Mouse (Mus musculus) G1E (cell line): ENCODE data around the gene Fblim1. TPM values are rescaled to one million over a fixed set of nuclear protein-coding genes. Genes with fewer than 3 reads are reported as not detected.
A peak's percentile ranks its signal among the peaks of the same experiment; 100 is the strongest.

ENCODE experiments used
- ATAC-seq: 2 replicates; pipeline ENCODE4 v1.8.0; 2016; ENCODE audit warnings: mild to moderate bottlenecking; ENCODE audit not compliant: insufficient number of reproducible peaks, poor library complexity, low FRiP score, severe bottlenecking; ENCODE audit errors: extremely low read depth
- DNase-seq: peaks from one replicate; pipeline ENCODE4 v3.0.0; 2012; ENCODE audit warnings: low spot score
- H3K27me3 ChIP-seq: 2 replicates; pipeline ENCODE4 v1.6.1; 2012; ENCODE audit warnings: mild to moderate bottlenecking, low read length, inconsistent platforms; ENCODE audit not compliant: insufficient read depth
- H3K36me3 ChIP-seq: replicated peaks from 2 replicates; pipeline ENCODE3; 2012; ENCODE audit warnings: mild to moderate bottlenecking, inconsistent platforms
- H3K4me1 ChIP-seq: 2 replicates; pipeline ENCODE4 v1.6.1; 2012; ENCODE audit warnings: low read depth, low read length, inconsistent platforms, mixed read lengths; ENCODE audit not compliant: insufficient read depth
- H3K4me3 ChIP-seq: 2 replicates; pipeline ENCODE4 v1.5.1; 2012; ENCODE audit warnings: low read depth, mild to moderate bottlenecking, inconsistent platforms, low read length, moderate library complexity, mixed read lengths
- H3K9me3 ChIP-seq: replicated peaks from 2 replicates; pipeline ENCODE4 v1.6.1; 2012; ENCODE audit warnings: inconsistent platforms
- CTCF ChIP-seq: IDR thresholded peaks from 2 replicates; pipeline ENCODE4 v1.5.1; 2012; ENCODE audit warnings: low read depth, low read length, inconsistent platforms, mixed read lengths
- GATA1 ChIP-seq: IDR thresholded peaks from 2 replicates; pipeline ENCODE4 v1.6.1; 2012; ENCODE audit warnings: borderline replicate concordance, low read length, inconsistent platforms, mixed read lengths
- GATA2 ChIP-seq: IDR thresholded peaks from 2 replicates; pipeline ENCODE4 v1.6.1; 2012; ENCODE audit warnings: low read depth, low read length, inconsistent platforms, borderline replicate concordance
- POLR2AphosphoS5 ChIP-seq: IDR thresholded peaks from 2 replicates; pipeline ENCODE4 v1.6.1; 2012; ENCODE audit warnings: low read depth, low read length, inconsistent platforms; ENCODE audit not compliant: insufficient replicate concordance
- TAL1 ChIP-seq: conservative IDR thresholded peaks from 2 replicates; pipeline ENCODE4 v1.6.1; 2012; ENCODE audit warnings: low read depth, low read length, inconsistent platforms, mixed read lengths
- polyA plus RNA-seq: library from polyadenylated mRNA; stranded (reverse); fragments of >175 nt; gene quantifications from 2 replicates; pipeline ENCODE4 v1.2.3, GENCODE M21; 2012
- total RNA-seq, 2 experiments: library from RNA; stranded (forward) in 1 of 2; stranded (reverse) in 1 of 2; fragments of 200-1000 nt in 1 of 2; fragments of >200 nt in 1 of 2; fragmentation: Nextera tagmentation in 1 of 2; gene quantifications; 2 replicates each; pipeline ENCODE4 v1.2.3; 2014 to 2017

Fblim1 gene
- total and polyA plus RNA-seq, 3 experiments, result 0.11 TPM; not detected in 2

DNA sequence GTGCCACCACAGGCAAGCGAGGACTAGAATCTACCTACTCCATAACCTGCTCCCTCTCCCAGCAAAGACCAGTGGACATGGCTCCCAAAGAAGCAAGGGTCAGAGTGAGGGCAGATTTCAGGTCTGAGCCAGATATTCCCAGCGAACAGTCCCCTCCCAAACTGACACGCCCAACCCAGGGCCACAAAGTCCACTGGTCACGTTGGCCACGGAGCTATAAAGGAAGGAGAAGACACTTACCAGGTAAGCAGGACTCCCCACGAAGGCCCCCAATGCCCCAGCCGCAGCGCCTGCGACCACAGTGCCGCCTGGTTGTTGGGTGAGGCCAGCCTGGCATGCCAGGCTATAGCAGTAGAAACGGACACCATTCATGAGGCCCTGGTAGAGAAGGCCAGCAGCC lies 17.1 kb upstream of the Fblim1 start:
- no peak for TF ChIP-seq TAL1
- no peak for TF ChIP-seq POLR2AphosphoS5
- no peak for TF ChIP-seq GATA2
- no peak for TF ChIP-seq CTCF
- no peak for TF ChIP-seq GATA1
- H3K4me1 ChIP-seq, result peaks cover 15% of the 10 kb centered on the region
- no peak for ATAC-seq
- DNase-seq, result no peak
- peaks cover 28% of the 10 kb centered on the region for H3K36me3 ChIP-seq
- peaks cover 34% of the 10 kb centered on the region for H3K27me3 ChIP-seq
- no peak overlapping the region for H3K4me3 ChIP-seq
- H3K9me3 ChIP-seq, result no peaks in the 10 kb centered on the region

DNA sequence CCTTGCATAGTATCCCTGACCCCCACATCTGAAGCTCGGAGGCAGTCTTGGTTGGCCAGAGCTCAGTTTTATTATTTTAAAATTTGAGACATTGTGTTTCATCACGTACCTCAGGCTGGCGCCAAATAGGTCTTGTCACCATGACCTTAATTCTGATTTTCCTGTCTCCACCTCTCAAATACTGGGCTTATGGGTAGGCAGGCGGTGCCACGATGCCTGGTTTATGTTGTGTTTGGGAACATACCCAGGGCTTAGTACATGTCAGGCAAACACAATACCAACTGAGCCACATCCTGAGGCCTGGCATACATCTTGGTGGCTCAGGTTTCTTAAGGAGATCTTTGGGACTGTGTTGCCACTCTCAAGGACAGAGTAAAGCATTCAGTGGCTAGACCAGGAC lies 16.7 kb upstream of the Fblim1 start:
- peaks cover 39% of the 10 kb centered on the region for H3K27me3 ChIP-seq
- DNase-seq (no peak), ATAC-seq (no peak)
- H3K36me3 ChIP-seq, result peaks cover 23% of the 10 kb centered on the region
- no peak overlapping the region for H3K4me3 ChIP-seq
- peaks cover 20% of the 10 kb centered on the region for H3K4me1 ChIP-seq
- no peaks in the 10 kb centered on the region for H3K9me3 ChIP-seq
- TF ChIP-seq POLR2AphosphoS5 (no peak), TAL1 (no peak), GATA2 (no peak), CTCF (no peak), GATA1 (no peak)

DNA sequence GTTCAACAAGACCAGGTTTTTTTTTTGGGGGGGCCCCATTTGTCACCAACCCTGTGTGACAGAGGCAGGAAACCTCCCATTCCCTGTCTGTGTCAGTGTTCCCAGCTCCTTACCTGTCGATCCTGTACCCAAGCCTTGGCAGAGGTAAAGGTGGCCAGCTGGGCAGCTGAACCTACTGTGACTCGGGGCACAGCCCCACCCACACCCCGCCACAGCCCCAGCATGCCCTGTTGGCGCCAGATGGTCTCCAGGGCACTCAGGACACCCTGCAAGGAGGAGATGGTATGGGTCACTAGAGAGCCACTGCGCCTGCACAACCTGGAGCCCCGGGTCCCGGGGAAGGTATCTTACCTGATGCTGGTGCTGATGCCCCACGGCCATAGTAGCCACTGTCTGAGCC lies 16.2 kb upstream of the Fblim1 start:
- Histone ChIP-seq H3K4me3 (no peak overlapping the region), H3K27me3 (peaks cover 44% of the 10 kb centered on the region), H3K4me1 (peaks cover 24% of the 10 kb centered on the region), H3K9me3 (no peaks in the 10 kb centered on the region), H3K36me3 (peaks cover 20% of the 10 kb centered on the region)
- DNase-seq, result no peak
- no peak for TF ChIP-seq CTCF
- TF ChIP-seq GATA2, result no peak
- no peak for TF ChIP-seq TAL1
- TF ChIP-seq GATA1, result no peak
- no peak for TF ChIP-seq POLR2AphosphoS5
- no peak for ATAC-seq

DNA sequence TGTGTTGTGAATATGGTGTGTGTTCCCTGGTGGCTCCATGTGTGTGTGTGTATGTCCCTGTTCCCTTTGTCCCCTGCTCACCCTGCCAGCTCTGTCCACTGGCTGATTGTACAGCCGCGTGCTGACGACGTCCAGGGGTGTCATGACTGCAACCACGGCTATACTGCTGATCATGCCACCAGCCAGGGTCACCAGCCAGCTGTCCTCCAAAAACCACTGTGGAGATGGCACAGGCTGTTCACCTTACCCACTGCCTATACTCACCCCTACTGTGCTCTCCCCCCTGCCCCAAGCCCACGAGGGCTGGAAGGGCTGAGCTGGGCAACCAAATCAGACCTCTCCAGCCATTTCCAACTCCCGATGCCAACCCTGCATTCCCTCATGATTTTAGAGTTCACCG lies 15.4 kb upstream of the Fblim1 start:
- H3K4me3 ChIP-seq, result no peak overlapping the region
- H3K4me1 ChIP-seq, result peaks cover 23% of the 10 kb centered on the region
- no peaks in the 10 kb centered on the region for H3K9me3 ChIP-seq
- no peak for ATAC-seq
- TF ChIP-seq POLR2AphosphoS5, result no peak
- no peak for TF ChIP-seq CTCF
- no peak for TF ChIP-seq TAL1
- TF ChIP-seq GATA1, result no peak
- TF ChIP-seq GATA2, result no peak
- no peak for DNase-seq
- H3K36me3 ChIP-seq, result peaks cover 13% of the 10 kb centered on the region
- peaks cover 50% of the 10 kb centered on the region for H3K27me3 ChIP-seq

DNA sequence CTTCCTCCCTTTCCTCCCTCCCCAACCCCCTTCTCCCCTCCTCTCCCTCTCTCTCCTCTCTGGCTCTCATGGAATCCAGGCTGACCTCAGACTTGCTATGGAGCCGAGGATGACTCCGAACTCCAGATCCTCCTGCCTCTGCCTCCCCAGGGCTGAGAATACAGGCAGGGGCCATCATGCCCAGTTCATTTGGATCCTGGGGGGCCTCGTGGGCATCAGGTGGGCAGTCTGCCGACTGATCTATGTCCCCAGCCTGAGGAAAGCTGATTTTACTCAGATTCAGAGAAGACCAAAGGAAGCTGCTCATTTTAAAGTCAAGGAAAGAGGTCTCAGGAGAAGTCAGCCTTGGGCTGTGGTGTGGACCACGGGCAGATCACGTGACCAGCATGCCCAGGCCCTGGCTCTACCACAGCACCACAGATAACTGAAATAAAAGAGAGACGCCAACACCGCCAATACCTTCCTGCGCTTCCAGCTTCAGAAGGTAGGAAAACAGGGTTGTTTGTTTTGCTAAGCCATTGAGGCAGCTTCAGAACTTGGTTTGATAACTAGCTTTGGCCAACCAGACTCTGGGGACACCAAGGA lies 13.5 kb upstream of the Fblim1 start:
- H3K4me1 ChIP-seq, result peaks cover 21% of the 10 kb centered on the region
- H3K4me3 ChIP-seq, result no peak overlapping the region
- H3K9me3 ChIP-seq, result no peaks in the 10 kb centered on the region
- no peaks in the 10 kb centered on the region for H3K36me3 ChIP-seq
- ATAC-seq (no peak), DNase-seq (no peak)
- TF ChIP-seq GATA1 (no peak), GATA2 (no peak), POLR2AphosphoS5 (no peak), TAL1 (no peak), CTCF (no peak)
- peaks cover 67% of the 10 kb centered on the region for H3K27me3 ChIP-seq

DNA sequence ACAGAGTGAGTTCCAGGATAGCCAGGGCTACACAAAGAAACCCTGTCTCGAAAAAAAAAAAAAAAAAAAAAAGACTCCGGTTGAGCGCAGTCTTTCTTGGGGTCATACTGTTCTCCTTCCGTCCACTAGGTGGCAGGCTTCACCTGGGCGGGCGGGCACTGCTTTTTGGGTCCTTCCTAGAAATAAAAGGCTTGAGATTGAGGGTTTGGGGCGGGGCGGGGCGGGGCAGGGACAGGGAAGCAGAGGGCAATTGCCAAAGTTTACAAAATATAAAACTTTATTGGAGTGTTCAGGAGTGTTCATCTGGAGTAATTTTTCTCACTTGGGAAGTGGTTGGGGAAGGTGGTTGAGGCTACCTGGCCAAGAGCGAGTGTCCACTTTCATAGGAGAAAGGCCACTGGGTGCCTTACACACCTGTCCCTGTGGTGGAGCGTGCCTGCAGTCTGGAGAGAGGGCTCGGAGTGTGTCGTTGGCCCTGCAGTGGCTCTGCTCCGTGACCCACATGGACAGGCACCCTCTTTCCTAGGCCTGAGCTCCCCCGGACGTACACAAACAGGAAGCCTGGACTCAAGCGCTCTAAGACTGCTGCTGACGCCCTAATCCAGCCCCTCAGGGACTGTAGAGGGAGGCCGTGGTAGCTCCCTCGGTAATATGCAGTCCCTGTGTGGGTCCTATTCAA lies 12.8 kb upstream of the Fblim1 start, which contains the start of gene Tmem82:
TSS of gene Tmem82 (minus strand) at position 69 of the 679 bp plus-strand sequence.
- peaks cover 20% of the 10 kb centered on the region for H3K4me1 ChIP-seq

More for the DNA sequence above, 12.8 kb upstream of the Fblim1 start, which contains the start of gene Tmem82:
- H3K4me3 ChIP-seq, result 0 out of 2 replicates have a peak within 1 kb of the TSS, but pooled peaks have one; percentile 9
- no peaks in the 10 kb centered on the region for H3K36me3 ChIP-seq
- DNase-seq (peak; percentile 65), ATAC-seq (0 out of 2 replicates have a peak, but pooled peaks have one; percentile 46)
- H3K9me3 ChIP-seq, result no peaks in the 10 kb centered on the region
- TF ChIP-seq TAL1 (no peak), GATA2 (no peak), CTCF (no peak), POLR2AphosphoS5 (no peak), GATA1 (no peak)
- H3K27me3 ChIP-seq, result peaks cover 71% of the 10 kb centered on the region
